Mouse (Mus musculus) neural tube, embryonic 13.5 days (tissue): ENCODE measurements around the gene Slc25a35. TPM values are rescaled to one million over a fixed set of nuclear protein-coding genes. Genes with fewer than 3 reads are reported as not detected.
"Not testable (repeated sequence)": the region's sequence is repeated elsewhere in the genome, so short reads cannot be mapped to it uniquely, and the experiment has no call there.

Experiments
- ATAC-seq: fragments of 200-750 bp; cut with Nextera tagmentation; 2 replicates; pipeline ENCODE4 v1.8.0; 2017; ENCODE audit warnings: low read depth, mild to moderate bottlenecking, moderate TSS enrichment, moderate library complexity
- H3K27ac ChIP-seq: fragments of 300-500 bp; sonication (generic); replicated peaks from 2 replicates; pipeline ENCODE4 v1.5.1; 2015; ENCODE audit warnings: moderate library complexity, mild to moderate bottlenecking, inconsistent platforms
- H3K27me3 ChIP-seq: fragments of 300-500 bp; sonication (generic); 2 replicates; pipeline ENCODE4 v1.6.1; 2015; ENCODE audit warnings: mild to moderate bottlenecking, inconsistent platforms
- H3K36me3 ChIP-seq: fragments of 300-500 bp; sonication (generic); 2 replicates; pipeline ENCODE4 v1.6.1; 2015; ENCODE audit warnings: mild to moderate bottlenecking, inconsistent platforms
- H3K4me1 ChIP-seq: fragments of 300-500 bp; sonication (generic); replicated peaks from 2 replicates; pipeline ENCODE4 v1.6.1; 2015; ENCODE audit warnings: inconsistent platforms
- H3K4me2 ChIP-seq: fragments of 300-500 bp; sonication (generic); 2 replicates; pipeline ENCODE4 v1.6.1; 2015; ENCODE audit warnings: inconsistent platforms, mild to moderate bottlenecking, moderate library complexity
- H3K4me3 ChIP-seq: fragments of 300-500 bp; sonication (generic); 2 replicates; pipeline ENCODE4 v1.5.1; 2015; ENCODE audit warnings: mild to moderate bottlenecking, inconsistent platforms
- H3K9ac ChIP-seq: fragments of 300-500 bp; sonication (generic); 2 replicates; pipeline ENCODE4 v1.6.1; 2015; ENCODE audit warnings: moderate library complexity, mild to moderate bottlenecking, inconsistent platforms
- H3K9me3 ChIP-seq: fragments of 300-500 bp; sonication (generic); 2 replicates; pipeline ENCODE4 v1.6.1; 2016; ENCODE audit warnings: inconsistent platforms
- WGBS: fragments of 180-500 bp; shearing (Covaris S2); methylation state at CpG from one replicate; pipeline ENCODE4 v1.1.7; 2015; 5-methylcytosine and 5-hydroxymethylcytosine counted together
- polyA plus RNA-seq: library from polyadenylated mRNA; unstranded; fragments of >200 nt; fragmentation: Nextera tagmentation; extraction: Ambion mirVana; gene quantifications from 2 replicates; pipeline ENCODE4 v1.2.1, GENCODE M21; 2015

Gene Slc25a35
- polyA plus RNA-seq, 1 experiment from 2014 or later: 2.0 TPM

GRCm38 (mm10) chr11:68982639-68983369 lies 14.9 kb downstream of the Slc25a35 start:
- WGBS: 34% methylated on average over 4 of the region's 4 CpGs
- H3K4me3 ChIP-seq: no peak overlapping the region
- H3K27ac ChIP-seq: no peak overlapping the region
- no peaks in the 10 kb centered on the region for H3K4me1 ChIP-seq
- no peak overlapping the region for H3K4me2 ChIP-seq
- H3K9ac ChIP-seq: no peak overlapping the region
- peaks cover 15% of the 10 kb centered on the region for H3K36me3 ChIP-seq
- no peaks in the 10 kb centered on the region for H3K9me3 ChIP-seq
- no peaks in the 10 kb centered on the region for H3K27me3 ChIP-seq
- peak; percentile 61; the same call in 1 of the 2 replicates for ATAC-seq

GRCm38 (mm10) chr11:68987365-68987882 lies 19.5 kb downstream of the Slc25a35 start:
- no peak for ATAC-seq
- Histone ChIP-seq H3K4me1 (no peaks in the 10 kb centered on the region), H3K9me3 (no peaks in the 10 kb centered on the region), H3K4me2 (no peak overlapping the region), H3K27ac (no peak overlapping the region), H3K27me3 (no peaks in the 10 kb centered on the region), H3K9ac (no peak overlapping the region), H3K4me3 (no peak overlapping the region), H3K36me3 (peaks cover 62% of the 10 kb centered on the region)
- 80% methylated on average over 11 of the region's 11 CpGs for WGBS

GRCm38 (mm10) chr11:68988341-68988740 lies 20.4 kb downstream of the Slc25a35 start:
- Histone ChIP-seq H3K4me3 (no peak overlapping the region), H3K9me3 (no peaks in the 10 kb centered on the region), H3K27ac (no peak overlapping the region), H3K4me1 (no peaks in the 10 kb centered on the region), H3K4me2 (no peak overlapping the region), H3K27me3 (no peaks in the 10 kb centered on the region), H3K36me3 (peaks cover 71% of the 10 kb centered on the region), H3K9ac (no peak overlapping the region)
- no peak for ATAC-seq
- 94% methylated on average over 17 of the region's 17 CpGs for WGBS

- 90% methylated on average over 7 of the region's 7 CpGs for WGBS
- no peak overlapping the region for H3K4me3 ChIP-seq
- no peaks in the 10 kb centered on the region for H3K9me3 ChIP-seq
- no peaks in the 10 kb centered on the region for H3K27me3 ChIP-seq
- no peak for ATAC-seq
- H3K27ac ChIP-seq: no peak overlapping the region
- peaks cover 98% of the 10 kb centered on the region for H3K36me3 ChIP-seq
- H3K4me2 ChIP-seq: no peak overlapping the region
- H3K9ac ChIP-seq: no peak overlapping the region
- no peaks in the 10 kb centered on the region for H3K4me1 ChIP-seq
These were observed 25.2 kb downstream of the Slc25a35 start for GRCm38 (mm10) chr11:68993122-68993521.

GRCm38 (mm10) chr11:68994377-68994776 lies 26.4 kb downstream of the Slc25a35 start:
- H3K9me3 ChIP-seq: no peaks in the 10 kb centered on the region
- H3K4me3 ChIP-seq: no peak overlapping the region
- peaks cover 98% of the 10 kb centered on the region for H3K36me3 ChIP-seq
- H3K4me1 ChIP-seq: no peaks in the 10 kb centered on the region
- WGBS: 96% methylated on average over 3 of the region's 3 CpGs
- H3K4me2 ChIP-seq: no peak overlapping the region
- no peak overlapping the region for H3K9ac ChIP-seq
- H3K27ac ChIP-seq: no peak overlapping the region
- no peaks in the 10 kb centered on the region for H3K27me3 ChIP-seq
- no peak for ATAC-seq

- no peak overlapping the region for H3K4me2 ChIP-seq
- H3K4me1 ChIP-seq: no peaks in the 10 kb centered on the region
- no peaks in the 10 kb centered on the region for H3K27me3 ChIP-seq
- WGBS: 95% methylated on average over 4 of the region's 4 CpGs
- no peak for ATAC-seq
- no peaks in the 10 kb centered on the region for H3K9me3 ChIP-seq
- no peak overlapping the region for H3K9ac ChIP-seq
- peaks cover 98% of the 10 kb centered on the region for H3K36me3 ChIP-seq
- H3K4me3 ChIP-seq: no peak overlapping the region
- H3K27ac ChIP-seq: no peak overlapping the region
These were observed 29.1 kb downstream of the Slc25a35 start for GRCm38 (mm10) chr11:68997080-68997479.

- H3K9ac ChIP-seq, H3K4me1 ChIP-seq, H3K4me2 ChIP-seq, H3K27me3 ChIP-seq, H3K9me3 ChIP-seq, H3K4me3 ChIP-seq, ATAC-seq, H3K27ac ChIP-seq: not testable (repeated sequence)
- peaks cover 56% of the 10 kb centered on the region for H3K36me3 ChIP-seq
- WGBS: 96% methylated on average over 4 of the region's 4 CpGs
These were observed 34.9 kb downstream of the Slc25a35 start for GRCm38 (mm10) chr11:69002782-69003181.

- peaks cover 47% of the 10 kb centered on the region for H3K36me3 ChIP-seq
- ATAC-seq: no peak
- no peaks in the 10 kb centered on the region for H3K9me3 ChIP-seq
- no peaks in the 10 kb centered on the region for H3K27me3 ChIP-seq
- H3K27ac ChIP-seq: no peak overlapping the region
- no peak overlapping the region for H3K4me3 ChIP-seq
- 67% methylated on average over 4 of the region's 4 CpGs for WGBS
- no peak overlapping the region for H3K9ac ChIP-seq
- H3K4me2 ChIP-seq: no peak overlapping the region
- peaks cover 10% of the 10 kb centered on the region for H3K4me1 ChIP-seq
These were observed 35.7 kb downstream of the Slc25a35 start for GRCm38 (mm10) chr11:69003592-69003991.

GRCm38 (mm10) chr11:69005193-69005592 lies 37.3 kb downstream of the Slc25a35 start:
- Histone ChIP-seq H3K36me3 (peaks cover 31% of the 10 kb centered on the region), H3K4me2 (no peak overlapping the region), H3K4me3 (no peak overlapping the region), H3K9ac (no peak overlapping the region), H3K9me3 (no peaks in the 10 kb centered on the region), H3K27ac (no peak overlapping the region), H3K4me1 (peaks cover 10% of the 10 kb centered on the region), H3K27me3 (no peaks in the 10 kb centered on the region)
- 90% methylated on average over 7 of the region's 7 CpGs for WGBS
- no peak for ATAC-seq

- H3K9me3 ChIP-seq, H3K4me2 ChIP-seq, ATAC-seq, H3K27me3 ChIP-seq, H3K27ac ChIP-seq, H3K4me3 ChIP-seq, H3K9ac ChIP-seq: not testable (repeated sequence)
- Histone ChIP-seq H3K36me3 (peaks cover 18% of the 10 kb centered on the region), H3K4me1 (peaks cover 16% of the 10 kb centered on the region)
These were observed 38.6 kb downstream of the Slc25a35 start for GRCm38 (mm10) chr11:69006575-69006974.

- Histone ChIP-seq H3K9me3 (no peaks in the 10 kb centered on the region), H3K27me3 (no peaks in the 10 kb centered on the region), H3K36me3 (no peaks in the 10 kb centered on the region), H3K4me2 (peak within 1 kb of the TSS; percentile 75), H3K27ac (peak within 1 kb of the TSS; percentile 70), H3K4me1 (peaks cover 24% of the 10 kb centered on the region), H3K9ac (peak within 1 kb of the TSS; percentile 78), H3K4me3 (peak within 1 kb of the TSS; percentile 73)
- peak; percentile 79 for ATAC-seq
- 10% methylated on average over 38 of the region's 38 CpGs for WGBS
These were observed 40.5 kb downstream of the Slc25a35 start, which contains the start of gene Pfas for GRCm38 (mm10) chr11:69008182-69009121. Gene Pfas, minus strand, starts transcription at chr11:69008460.

- no peak overlapping the region for H3K9ac ChIP-seq
- H3K27me3 ChIP-seq: no peaks in the 10 kb centered on the region
- H3K4me2 ChIP-seq: no peak overlapping the region
- ATAC-seq: no peak
- no peak overlapping the region for H3K4me3 ChIP-seq
- no peak overlapping the region for H3K27ac ChIP-seq
- peaks cover 24% of the 10 kb centered on the region for H3K4me1 ChIP-seq
- H3K9me3 ChIP-seq: no peaks in the 10 kb centered on the region
- no peaks in the 10 kb centered on the region for H3K36me3 ChIP-seq
- 89% methylated on average over 1 of the region's 1 CpGs for WGBS
These were observed 41.6 kb downstream of the Slc25a35 start for GRCm38 (mm10) chr11:69009508-69009907.
